Mouse (Mus musculus): ENCODE data around the gene Limch1.

Limch1 gene

GRCm38 (mm10) chr5:66745390-66745995 lies at the start of gene Limch1:
Gene Limch1 (plus strand): TSS chr5:66745827.
- CTCF ChIA-PET, result no interaction called here

- CTCF ChIA-PET, result interaction anchor here (0.6 kb wide), 1 partner anchor 318 kb away, joined by 3 read pairs; no protein-coding TSS in a partner anchor
These were observed 48.5 kb upstream of the Limch1 start for GRCm38 (mm10) chr5:66697119-66697518.

GRCm38 (mm10) chr5:66699911-66700310 lies 45.7 kb upstream of the Limch1 start:
- CTCF ChIA-PET, result no interaction called here

GRCm38 (mm10) chr5:66701951-66702350 lies 43.7 kb upstream of the Limch1 start:
- CTCF ChIA-PET, result no interaction called here

DNA sequence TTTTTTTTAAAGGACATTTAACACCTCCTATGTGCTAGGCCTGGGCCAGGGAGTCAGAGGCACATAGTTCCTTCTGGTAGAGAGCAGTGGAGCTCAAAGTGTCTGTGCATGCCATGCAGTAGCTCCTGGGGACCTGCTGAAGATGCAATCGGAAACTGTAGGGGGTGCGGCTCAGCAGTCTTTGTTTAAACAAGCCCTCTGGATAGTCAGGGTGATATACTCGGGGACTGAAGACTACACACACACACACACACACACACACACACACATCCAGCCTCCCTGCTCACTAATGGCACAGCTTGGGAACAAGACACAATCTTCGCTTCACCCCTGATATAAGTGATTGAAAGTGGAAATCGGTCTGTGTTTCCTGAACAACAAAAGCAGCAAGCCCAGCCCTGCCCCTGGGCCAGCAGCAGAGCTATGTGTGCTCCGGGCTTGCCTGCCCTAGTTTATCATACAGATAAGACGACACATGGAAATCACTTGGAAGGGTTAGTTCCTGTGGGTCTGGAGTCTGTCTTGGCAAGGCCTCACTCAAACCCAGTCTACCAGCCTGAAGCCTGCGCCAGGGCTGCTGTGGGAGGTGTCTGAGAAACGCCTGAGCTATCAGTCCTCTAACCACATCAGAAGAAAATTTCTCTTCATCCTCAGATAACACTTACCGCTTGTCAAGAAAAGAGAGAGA lies 42.2 kb upstream of the Limch1 start:
- CTCF ChIA-PET, result no interaction called here

DNA sequence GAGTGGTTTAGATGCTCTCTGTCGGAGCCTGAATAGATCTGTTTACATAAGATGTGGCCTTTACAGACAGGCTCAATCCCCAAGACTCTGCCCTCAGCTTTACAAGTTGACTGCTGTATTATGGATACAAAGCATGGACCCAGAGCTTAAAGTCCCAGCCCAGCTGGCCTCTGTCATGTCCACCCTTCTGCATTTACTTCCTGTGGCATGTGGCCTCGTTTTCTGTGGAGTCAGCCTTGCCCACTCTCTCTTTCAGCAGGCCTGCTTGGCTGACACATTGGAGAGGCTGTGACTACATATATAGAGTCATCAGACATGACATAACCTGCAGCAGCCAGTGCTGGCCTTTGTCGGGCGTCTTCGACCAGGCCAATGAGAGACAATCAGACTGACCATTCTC lies 37.8 kb upstream of the Limch1 start:
- CTCF ChIA-PET, result no interaction called here

DNA sequence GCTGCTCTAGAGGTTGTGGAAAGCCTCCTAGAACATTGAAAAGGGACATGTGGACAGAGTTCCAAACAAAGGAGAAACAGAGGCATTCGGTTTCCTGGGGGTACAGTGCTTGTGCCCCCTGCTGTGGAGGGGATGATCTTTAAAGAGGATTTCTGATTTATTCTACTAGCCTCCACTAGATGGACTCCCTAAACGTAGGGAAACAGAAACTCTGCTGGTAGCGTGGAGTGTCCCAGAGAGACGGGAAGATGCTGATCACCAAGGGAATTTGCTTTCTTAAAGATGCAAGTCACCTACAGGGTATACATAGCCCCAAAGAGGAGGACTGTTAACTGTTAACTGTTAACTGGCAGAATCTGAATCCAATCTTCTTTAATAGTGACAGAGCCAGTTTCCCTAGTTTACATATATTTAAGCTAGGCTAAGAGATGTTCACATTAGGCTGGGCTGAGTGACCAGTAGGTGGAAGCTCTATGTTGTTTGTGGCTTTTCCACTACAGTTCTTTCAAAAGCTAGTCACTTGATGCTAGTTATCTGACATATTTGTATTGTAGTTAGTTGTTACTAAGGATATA lies 35.1 kb upstream of the Limch1 start:
- CTCF ChIA-PET, result no interaction called here

DNA sequence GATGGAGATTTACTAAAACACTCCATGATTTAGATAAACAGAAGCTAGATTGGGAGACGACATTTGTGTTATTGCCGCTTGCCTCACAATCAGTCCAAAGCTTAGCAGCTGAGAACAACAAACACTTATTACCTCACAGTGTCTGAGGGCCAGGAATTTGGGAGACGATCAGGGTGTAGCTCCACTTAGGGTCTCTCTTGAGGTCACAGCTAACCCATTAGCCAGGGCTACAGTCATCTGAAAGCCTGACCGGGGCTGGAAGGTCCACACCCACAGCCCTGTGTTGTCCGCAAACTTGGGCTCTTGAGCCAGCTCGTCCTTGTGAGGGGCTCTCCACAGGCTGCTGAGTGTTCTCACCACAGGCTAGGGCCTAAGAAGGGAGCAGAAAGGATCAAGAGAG lies 32.8 kb upstream of the Limch1 start:
- CTCF ChIA-PET, result no interaction called here

GRCm38 (mm10) chr5:66715498-66715931 lies 30.1 kb upstream of the Limch1 start:
- CTCF ChIA-PET, result no interaction called here

DNA sequence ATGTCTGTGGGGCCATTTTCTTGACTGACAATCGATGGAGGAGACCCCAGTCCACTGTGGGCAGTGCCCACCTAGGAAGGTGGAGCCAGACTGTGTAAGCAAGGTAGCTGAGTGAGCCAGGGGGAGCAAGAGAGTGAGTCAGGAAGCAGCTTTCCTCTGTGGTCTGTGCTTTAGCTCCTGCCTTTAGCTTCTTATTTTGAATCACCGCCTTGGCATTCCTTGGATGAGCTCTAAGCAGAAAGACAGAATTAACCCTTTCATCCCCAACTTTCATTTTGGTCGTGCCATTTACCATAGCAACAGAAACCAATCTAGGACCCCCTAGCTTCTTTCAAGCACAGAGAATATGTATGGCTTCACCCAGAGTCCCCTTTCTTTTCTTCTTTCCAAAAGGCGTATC lies 27.7 kb upstream of the Limch1 start:
- CTCF ChIA-PET, result no interaction called here

DNA sequence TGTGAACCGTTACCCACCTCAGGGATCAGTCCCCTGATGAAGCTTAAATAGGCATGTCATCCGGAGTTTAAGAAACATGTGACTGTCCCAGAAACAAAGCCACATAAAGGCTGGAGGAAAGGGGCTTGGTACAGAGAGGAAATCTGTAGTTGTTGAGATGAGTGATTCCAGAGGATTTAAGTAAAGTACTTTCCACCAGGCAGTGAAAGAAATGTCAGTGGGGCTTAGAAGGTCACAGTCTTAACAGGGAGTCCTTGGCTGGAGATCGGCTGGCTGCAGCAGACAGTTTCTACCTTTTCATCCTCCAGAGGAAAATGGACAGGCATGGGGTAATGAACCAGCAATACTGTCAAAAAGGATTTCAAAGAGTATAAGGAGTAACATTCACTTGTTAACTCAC lies 27.2 kb upstream of the Limch1 start:
- CTCF ChIA-PET, result no interaction called here

- CTCF ChIA-PET, result no interaction called here
These were observed 26.7 kb upstream of the Limch1 start for GRCm38 (mm10) chr5:66718880-66719279.

DNA sequence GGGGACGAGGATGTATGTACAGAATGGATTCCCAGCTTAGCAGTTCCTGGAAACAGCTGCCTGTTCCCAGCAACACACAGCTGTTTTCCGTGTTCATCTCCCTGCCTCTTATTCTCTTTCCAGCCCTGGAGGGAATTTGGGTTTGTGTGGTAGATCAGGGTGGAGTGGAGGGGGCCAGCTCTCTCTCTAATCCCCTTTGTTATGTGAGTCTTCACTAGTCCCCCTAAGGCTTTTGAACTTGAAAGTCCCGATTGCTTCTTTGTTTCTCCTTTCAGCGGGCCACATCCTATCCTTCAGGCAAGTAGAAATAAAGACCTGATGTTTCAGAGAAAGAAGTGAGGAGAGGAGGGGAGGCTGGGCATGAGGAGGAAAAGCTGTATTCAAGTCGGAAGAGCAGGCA lies 24.7 kb upstream of the Limch1 start:
- CTCF ChIA-PET, result no interaction called here

DNA sequence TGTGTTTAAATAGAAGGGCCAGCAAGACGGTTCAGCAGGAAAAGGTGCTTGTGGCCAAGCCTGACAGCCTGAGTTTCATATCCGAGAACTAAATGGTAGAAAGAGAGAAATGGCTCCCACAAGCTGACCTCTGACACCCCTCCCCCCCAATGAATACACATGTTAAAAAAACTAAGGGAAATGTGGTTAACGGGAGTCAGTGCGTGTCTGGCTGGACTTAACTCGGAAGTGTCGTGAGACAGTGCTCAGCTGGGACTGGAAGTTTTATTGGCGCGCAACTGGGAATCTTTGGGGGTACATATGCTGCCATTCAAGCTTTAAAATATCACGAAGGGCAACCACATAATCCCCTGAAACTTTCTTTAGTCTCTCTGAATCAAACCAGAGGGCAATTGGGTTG lies 23.0 kb upstream of the Limch1 start:
- CTCF ChIA-PET, result no interaction called here

GRCm38 (mm10) chr5:66723037-66723436 lies 22.6 kb upstream of the Limch1 start:
- CTCF ChIA-PET, result no interaction called here

DNA sequence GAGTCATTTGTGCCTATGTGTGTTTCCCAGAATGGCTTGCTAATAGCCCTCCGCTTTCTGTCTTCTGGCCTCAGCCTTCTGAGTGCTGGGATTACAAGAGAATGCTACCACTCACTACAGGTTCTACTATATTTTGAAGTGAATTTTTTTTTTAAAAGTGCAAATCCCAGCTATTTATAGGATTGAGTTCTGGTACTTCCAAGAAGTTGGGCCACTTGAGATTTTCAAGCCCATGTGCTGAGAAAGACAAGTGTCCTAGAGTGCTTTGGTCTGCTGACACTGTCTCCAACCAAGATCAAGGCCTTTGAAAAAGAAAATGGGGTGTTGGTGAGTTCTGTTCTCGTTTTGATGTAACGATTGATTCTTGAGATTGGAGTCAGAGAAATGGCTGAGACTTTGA lies 22.0 kb upstream of the Limch1 start:
- CTCF ChIA-PET, result no interaction called here

DNA sequence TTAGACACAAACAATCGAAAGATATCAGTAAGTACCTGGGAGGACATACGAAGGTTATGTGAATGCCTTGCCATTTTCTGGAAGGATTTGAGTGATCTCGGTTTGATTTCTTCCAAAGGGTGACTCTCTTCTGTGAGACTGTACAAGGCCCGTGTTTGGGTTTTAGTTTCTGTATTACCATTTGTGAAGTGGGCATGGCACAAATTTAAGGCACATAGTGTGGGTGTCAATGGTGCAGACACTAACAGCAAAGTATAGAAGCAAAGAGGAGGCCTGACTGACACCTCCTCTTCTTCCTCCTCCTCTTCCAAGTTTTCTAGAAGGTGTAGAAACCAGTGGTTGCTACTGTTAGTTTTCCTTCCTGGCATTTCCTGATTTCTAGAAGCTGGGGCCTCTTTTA lies 16.3 kb upstream of the Limch1 start:
- CTCF ChIA-PET, result no interaction called here

DNA sequence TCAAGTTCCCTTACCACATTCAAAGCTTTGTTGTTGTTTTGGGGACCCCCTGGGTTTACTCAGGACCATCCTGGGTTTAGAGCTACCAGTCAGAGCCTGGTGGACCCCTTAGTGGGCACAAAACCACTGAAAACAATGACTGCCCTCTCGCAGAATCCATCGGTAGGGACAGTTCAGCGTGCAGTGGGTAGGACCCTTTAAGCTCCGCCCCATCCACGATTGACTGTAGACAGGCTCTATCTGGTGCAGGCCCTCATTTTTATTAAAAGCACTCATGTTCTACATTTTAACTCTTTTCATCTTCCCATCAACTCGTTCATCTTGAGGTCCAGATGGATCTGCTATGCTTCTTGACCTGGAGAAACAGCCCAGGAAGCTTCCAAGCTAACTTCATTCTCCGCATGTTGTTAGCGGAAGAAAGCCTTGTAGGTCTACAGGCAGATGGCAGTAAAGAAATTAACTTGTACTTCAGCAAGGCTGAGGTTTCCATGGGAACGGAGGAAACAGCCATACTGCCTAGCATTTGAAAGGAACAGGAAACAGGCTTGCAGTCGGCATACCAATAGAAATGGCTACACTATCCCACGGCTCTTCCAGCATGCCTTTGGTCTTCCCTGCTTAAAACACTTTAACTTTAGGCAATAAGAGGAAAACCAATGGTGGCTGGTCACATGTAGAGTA lies 14.9 kb upstream of the Limch1 start:
- CTCF ChIA-PET, result no interaction called here

- CTCF ChIA-PET, result no interaction called here
These were observed 14.3 kb upstream of the Limch1 start for GRCm38 (mm10) chr5:66731302-66731697.

DNA sequence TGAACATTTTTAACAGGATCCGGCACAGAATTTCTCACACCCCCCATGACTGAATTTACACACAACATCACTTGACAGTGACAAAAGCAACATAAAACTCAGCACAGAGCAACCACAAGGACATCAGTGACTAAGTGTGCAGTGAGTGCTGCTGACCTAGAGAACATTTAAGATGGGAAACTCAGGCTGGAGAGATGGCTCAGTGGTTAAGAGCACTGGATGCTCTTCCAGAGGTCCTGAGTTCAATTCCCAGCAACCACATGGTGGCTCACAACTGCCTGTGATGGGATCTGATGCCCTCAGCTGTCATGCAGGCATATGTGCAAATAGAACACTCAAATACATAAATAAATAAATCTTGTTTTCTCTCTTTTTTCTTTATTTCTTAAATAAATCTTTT lies 12.1 kb upstream of the Limch1 start:
- CTCF ChIA-PET, result no interaction called here

DNA sequence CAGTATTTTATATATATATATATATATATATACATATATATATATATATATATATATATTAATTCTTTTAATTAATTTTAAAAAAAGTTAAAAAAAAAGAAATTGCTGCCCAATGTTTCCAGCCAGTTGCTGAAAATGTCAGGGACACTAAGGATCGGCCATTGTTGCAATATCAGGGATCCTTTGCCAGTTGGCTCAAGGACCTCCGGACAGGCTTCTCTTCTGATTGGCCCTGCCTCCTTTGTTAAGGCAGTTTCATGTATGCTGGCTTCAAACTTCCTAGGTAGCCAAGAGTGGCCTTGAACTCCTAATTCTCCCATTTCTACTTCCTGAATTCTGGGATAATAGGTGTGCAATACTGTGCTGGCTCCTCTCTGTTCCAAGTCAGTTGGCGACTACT lies 6.3 kb upstream of the Limch1 start:
- CTCF ChIA-PET, result no interaction called here

DNA sequence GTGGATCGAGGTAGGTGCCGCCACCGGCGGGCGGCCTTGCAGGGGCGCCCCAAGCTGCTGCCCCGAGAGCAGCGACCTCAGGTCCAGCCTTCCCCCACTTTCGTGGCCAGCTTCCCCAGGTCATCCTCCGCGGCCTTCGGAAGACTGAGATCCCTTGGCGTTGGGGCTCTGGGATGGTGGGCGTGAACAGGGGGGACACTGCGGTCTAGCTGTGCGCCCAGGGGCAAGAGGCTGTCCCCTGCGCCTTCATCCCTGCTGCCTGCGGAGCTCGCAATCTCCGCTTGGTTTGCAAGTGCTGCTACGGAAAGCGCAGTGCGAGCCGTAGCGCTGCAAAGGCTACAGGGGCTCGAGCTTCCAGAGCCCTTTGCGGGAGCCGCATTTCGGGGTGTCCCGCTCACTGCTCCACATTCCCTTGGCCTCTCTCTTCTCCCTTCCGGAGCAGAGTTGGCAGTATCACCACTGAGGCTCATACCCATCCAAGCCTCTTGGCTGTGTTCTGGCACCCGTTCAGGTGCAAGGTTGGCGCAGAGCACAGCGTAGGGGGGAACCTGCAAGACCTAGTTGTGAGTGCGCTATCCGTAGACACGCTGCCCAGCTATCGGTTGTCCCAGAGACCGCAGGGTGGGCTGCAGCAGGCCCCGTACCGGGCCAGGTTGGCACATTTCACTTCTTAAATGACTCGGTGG lies 512 bp downstream of the Limch1 start:
- CTCF ChIA-PET, result no interaction called here

GRCm38 (mm10) chr5:66746761-66747160 lies 1.1 kb downstream of the Limch1 start:
- CTCF ChIA-PET, result no interaction called here

Measured in spleen, embryonic (tissue).